In the genomic region with DNA sequence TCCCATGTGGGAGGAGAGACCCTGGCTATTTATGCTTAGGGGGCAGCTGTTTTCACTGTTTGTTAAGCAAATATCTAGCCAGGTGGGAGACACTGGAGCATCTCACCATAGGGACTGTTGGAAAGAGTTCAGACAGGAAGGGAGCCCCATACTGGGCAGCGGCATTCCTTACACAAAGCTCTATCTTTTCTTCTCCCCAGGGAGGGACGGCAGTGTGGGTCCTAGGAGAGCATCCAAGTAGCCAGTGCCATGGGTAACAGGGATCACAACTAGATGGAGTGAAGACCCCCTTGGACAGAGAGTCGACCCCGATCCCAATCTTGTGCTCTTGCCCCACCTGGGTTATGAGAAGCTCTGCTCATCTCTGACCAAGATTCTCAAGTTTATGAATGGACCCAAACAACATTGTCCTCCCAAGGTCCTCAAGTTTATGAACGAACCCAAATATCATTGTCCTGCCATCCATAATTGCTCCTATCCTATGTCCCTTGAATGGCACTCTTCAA, we compare ENCODE assay signal across 23 mouse cellular contexts. TPM values are rescaled to one million over a fixed set of nuclear protein-coding genes. Genes with fewer than 3 reads are reported as not detected.
DNase-seq lines count a peak whose midpoint lies in the region; ATAC-seq and TF ChIP-seq lines count a peak whose summit lies in the region.
"Had no signal": no experiment of that assay in that cellular context is flagged by ENCODE, and none has a peak within 500 bp of the region (broad histone marks: within the 10 kb centered on the region; RNA-seq: fewer than 3 reads in every experiment).

No protein-coding gene starts in this region.

- H3K9me3 ChIP-seq in heart, embryonic 13.5 days, result no peaks in the 10 kb centered on the region
- no peaks in the 10 kb centered on the region for H3K9me3 ChIP-seq in heart, embryonic 16.5 days (replicated peaks; ENCODE audit: control insufficient read depth, low read length)
- H3K9me3 ChIP-seq: embryonic facial prominence, embryonic 10.5 days; embryonic facial prominence, embryonic 12.5 days; forebrain, embryonic 13.5 days; G1E had no signal

- intact Hi-C loops in gastrocnemius, adult 2 months (cut with DNase I), result no loop called here
- intact Hi-C loops in heart, postnatal 25 days (cut with DNase I), result no loop called here

- peaks cover 50% of the 10 kb centered on the region for H3K4me1 ChIP-seq in heart, embryonic 13.5 days
- H3K4me1 ChIP-seq in heart, embryonic 16.5 days (ENCODE audit: control insufficient read depth, insufficient read depth, low read length), result peaks cover 31% of the 10 kb centered on the region
- H3K4me1 ChIP-seq: embryonic facial prominence, embryonic 10.5 days; embryonic facial prominence, embryonic 12.5 days; forebrain, embryonic 13.5 days had no signal

- TF ChIP-seq CTCF in gastrocnemius, adult 2 months (IDR thresholded peaks at IDR 0.05), result no peak

- H3K36me3 ChIP-seq in heart, embryonic 13.5 days, result peaks cover 31% of the 10 kb centered on the region
- H3K36me3 ChIP-seq in heart, embryonic 16.5 days (ENCODE audit: control insufficient read depth, insufficient read depth), result 0 out of 2 replicates have a peak, but pooled peaks cover 4% of the 10 kb centered on the region
- H3K36me3 ChIP-seq: embryonic facial prominence, embryonic 10.5 days; embryonic facial prominence, embryonic 12.5 days; G1E had no signal

- H3K27ac ChIP-seq in gastrocnemius, adult 2 months, result peak overlapping the region; percentile 16; the same call in 1 of the 2 replicates
- H3K27ac ChIP-seq in heart, embryonic 13.5 days (replicated peaks), result peak overlapping the region; percentile 51
- H3K27ac ChIP-seq in heart, embryonic 16.5 days (ENCODE audit: low read length), result peak overlapping the region; percentile 70
- H3K27ac ChIP-seq: embryonic facial prominence, embryonic 10.5 days; embryonic facial prominence, embryonic 12.5 days; forebrain, embryonic 13.5 days had no signal

- H3K4me3 ChIP-seq in gastrocnemius, adult 2 months, result no peak overlapping the region
- no peak overlapping the region for H3K4me3 ChIP-seq in heart, embryonic 13.5 days
- H3K4me3 ChIP-seq in heart, embryonic 16.5 days (ENCODE audit: low read length), result no peak overlapping the region
- H3K4me3 ChIP-seq: embryonic facial prominence, embryonic 10.5 days; embryonic facial prominence, embryonic 12.5 days; forebrain, embryonic 13.5 days had no signal

- H3K9ac ChIP-seq in heart, embryonic 13.5 days, result no peak overlapping the region
- no peak overlapping the region for H3K9ac ChIP-seq in heart, embryonic 16.5 days (ENCODE audit: low read length)
- H3K9ac ChIP-seq: embryonic facial prominence, embryonic 12.5 days; forebrain, embryonic 13.5 days had no signal

- 77% methylated on average over 5 of the region's 5 CpGs for WGBS in heart, embryonic 13.5 days
- WGBS in heart, embryonic 16.5 days, result 84% methylated on average over 5 of the region's 5 CpGs

- no peaks in the 10 kb centered on the region for H3K27me3 ChIP-seq in heart, embryonic 13.5 days (replicated peaks)
- no peaks in the 10 kb centered on the region for H3K27me3 ChIP-seq in heart, embryonic 16.5 days (ENCODE audit: control insufficient read depth, insufficient read depth, low read length)
- H3K27me3 ChIP-seq: embryonic facial prominence, embryonic 12.5 days; forebrain, embryonic 13.5 days; Patski had no signal

- no peak for ATAC-seq in heart, embryonic 13.5 days (ENCODE audit: extremely low read depth, insufficient number of reproducible peaks, low FRiP score, low TSS enrichment)
- no peak for ATAC-seq in heart, embryonic 16.5 days (replicated peaks; ENCODE audit: extremely low read depth, insufficient read depth, low FRiP score)
- ATAC-seq: activated CD4-positive, CD25-positive, alpha-beta regulatory T cell, adult 4 months; CD4-positive, CD25-positive, alpha-beta regulatory T cell, adult 4 months; Patski had no signal

- H3K4me2 ChIP-seq in heart, embryonic 13.5 days, result no peak overlapping the region
- H3K4me2 ChIP-seq in heart, embryonic 16.5 days (ENCODE audit: low read depth, low read length), result no peak overlapping the region
- H3K4me2 ChIP-seq: embryonic facial prominence, embryonic 12.5 days; forebrain, embryonic 13.5 days had no signal

- DNase-seq in gastrocnemius, adult 2 months, result peak; percentile 49
- no peak for DNase-seq in gastrocnemius, postnatal 4 days (ENCODE audit: low spot score in 2 of 2)
- DNase-seq in heart, postnatal 25 days (ENCODE audit: low spot score), result no peak
- DNase-seq in heart, adult 8-10 months (ENCODE audit: low spot score), result no peak
- DNase-seq in heart, postnatal 4 days, result peak; percentile 49
- no peak for DNase-seq in heart, adult 9 months (ENCODE audit: low spot score in 2 of 2)
- DNase-seq: adrenal gland, adult 8-10 months; adrenal gland, postnatal 14 days; adrenal gland, postnatal 36 days; B cell, adult 2 months; cerebellum, adult 11-12 months; cerebellum, adult 2 months; cerebellum, adult 9-10 months; cerebellum, postnatal 25 days had no signal

RNA-seq across cellular contexts. Expression of a gene that starts 55.5 kb away (rescaled TPM):
- total RNA-seq in gastrocnemius, adult 2 months (2021), result under 1 TPM in 1 of 2 experiments, not detected in 1; 0.15 TPM
- under 1 TPM; 0.21 to 0.69 TPM for total RNA-seq in gastrocnemius, postnatal 4 days (2021)
- polyA plus RNA-seq in heart, embryonic 13.5 days (2015; fragmentation: Nextera tagmentation; extraction: Ambion mirVana), result 0.32 and 0.38 TPM in 2 replicates
- not detected for total RNA-seq in heart, postnatal 25 days (2021)
- 0.84 and 2.1 TPM in 2 replicates for polyA plus RNA-seq in heart, embryonic 16.5 days (2015; fragmentation: Nextera tagmentation; extraction: Ambion mirVana)
- under 1 TPM in 2 of 4 experiments, not detected in 2; 0.09 to 0.34 TPM for total RNA-seq in heart, adult 8-10 months (2022)
- total RNA-seq in heart, postnatal 4 days (2021), result under 1 TPM; 0.19 to 0.20 TPM
- polyA plus RNA-seq: G1E had no signal

Comparison
In these comparisons a context has a peak if more than half of its experiments do, and no peak if none do; other contexts are left out.
1. DNase-seq: peak in gastrocnemius, adult 2 months (single experiment) and heart, postnatal 4 days (single experiment); none in gastrocnemius, postnatal 4 days (0 of 2), heart, postnatal 25 days (single experiment), heart, adult 8-10 months (single experiment) and heart, adult 9 months (0 of 2).
2. H3K27ac ChIP-seq: peak in every context shown above with its lines; median percentile 70 in heart, embryonic 16.5 days; 51 in heart, embryonic 13.5 days; 16 in gastrocnemius, adult 2 months.